Comparison of ENCODE assay signal across 11 mouse cellular contexts in genomic region chr4:119068918-119069317, GRCm38 (mm10). TPM values are rescaled to one million over a fixed set of nuclear protein-coding genes. Genes with fewer than 3 reads are reported as not detected.
DNase-seq lines count a peak whose midpoint lies in the region; ATAC-seq and TF ChIP-seq lines count a peak whose summit lies in the region.
"Had no signal": no experiment of that assay in that cellular context is flagged by ENCODE, and none has a peak within 500 bp of the region (broad histone marks: within the 10 kb centered on the region; RNA-seq: fewer than 3 reads in every experiment).

No protein-coding gene starts in this region.

- no peaks in the 10 kb centered on the region for H3K36me3 ChIP-seq in limb, embryonic 11.5 days (ENCODE audit: control insufficient read depth, insufficient read depth, low read length)
- H3K36me3 ChIP-seq in limb, embryonic 10.5 days = no peaks in the 10 kb centered on the region
- no peaks in the 10 kb centered on the region for H3K36me3 ChIP-seq in G1E (replicated peaks)
- H3K36me3 ChIP-seq: limb, embryonic 15.5 days had no signal

- peaks cover 18% of the 10 kb centered on the region for H3K4me1 ChIP-seq in limb, embryonic 11.5 days (ENCODE audit: control insufficient read depth, insufficient read depth, low read length)
- H3K4me1 ChIP-seq in limb, embryonic 10.5 days = peaks cover 34% of the 10 kb centered on the region
- peaks cover 55% of the 10 kb centered on the region for H3K4me1 ChIP-seq in G1E (ENCODE audit: insufficient read depth, low read depth, low read length)

- WGBS in limb, embryonic 11.5 days = 67% methylated on average over 6 of the region's 6 CpGs
- WGBS in limb, embryonic 10.5 days = 66% methylated on average over 6 of the region's 6 CpGs

- no peak for ATAC-seq in limb, embryonic 11.5 days (ENCODE audit: insufficient number of reproducible peaks, low FRiP score, low TSS enrichment, low read depth)
- ATAC-seq in G1E (ENCODE audit: extremely low read depth, insufficient number of reproducible peaks, low FRiP score, poor library complexity, severe bottlenecking) = peak; percentile 73
- no peak for ATAC-seq in erythroblast, adult 5-6 weeks (replicated peaks; ENCODE audit: low FRiP score, poor library complexity, severe bottlenecking)

- H3K9ac ChIP-seq in limb, embryonic 11.5 days (ENCODE audit: low read length) = no peak overlapping the region
- H3K9ac ChIP-seq: limb, embryonic 15.5 days had no signal

- no peak overlapping the region for H3K4me2 ChIP-seq in limb, embryonic 11.5 days (ENCODE audit: low read depth, severe bottlenecking)
- H3K4me2 ChIP-seq: limb, embryonic 15.5 days had no signal

- peaks cover 7% of the 10 kb centered on the region for H3K27me3 ChIP-seq in limb, embryonic 11.5 days (ENCODE audit: control insufficient read depth, insufficient read depth, low read length)
- peaks cover 40% of the 10 kb centered on the region for H3K27me3 ChIP-seq in limb, embryonic 10.5 days (ENCODE audit: low read depth, poor library complexity, severe bottlenecking)
- H3K27me3 ChIP-seq in G1E (ENCODE audit: insufficient read depth, low read length) = peaks cover 67% of the 10 kb centered on the region

- no peaks in the 10 kb centered on the region for H3K9me3 ChIP-seq in limb, embryonic 11.5 days (ENCODE audit: control insufficient read depth, low read length)
- no peaks in the 10 kb centered on the region for H3K9me3 ChIP-seq in limb, embryonic 10.5 days (replicated peaks)
- no peaks in the 10 kb centered on the region for H3K9me3 ChIP-seq in G1E (replicated peaks)
- H3K9me3 ChIP-seq: limb, embryonic 15.5 days had no signal

- DNase-seq in limb, embryonic 11.5 days (ENCODE audit: low spot score) = peak; percentile 51
- no peak for DNase-seq in limb, embryonic 10.5 days (ENCODE audit: low spot score)
- DNase-seq in G1E (ENCODE audit: low spot score) = peak; percentile 29
- DNase-seq in embryo, embryonic 9.5 days (ENCODE audit: extremely low spot score) = peak; percentile 54
- DNase-seq in mesoderm, embryonic 11.5 days (ENCODE audit: low read depth, low spot score) = peak; percentile 33
- no peak for DNase-seq in cerebellum, adult 9-10 months
- DNase-seq: adrenal gland, postnatal 25 days; kidney, adult 18-20 months had no signal

- no peak overlapping the region for H3K27ac ChIP-seq in limb, embryonic 11.5 days (replicated peaks; ENCODE audit: low read depth, low read length)
- no peak overlapping the region for H3K27ac ChIP-seq in limb, embryonic 10.5 days
- H3K27ac ChIP-seq: limb, embryonic 15.5 days had no signal

- no peak overlapping the region for H3K4me3 ChIP-seq in limb, embryonic 11.5 days (ENCODE audit: low read depth, low read length)
- H3K4me3 ChIP-seq in limb, embryonic 10.5 days = no peak overlapping the region
- H3K4me3 ChIP-seq in G1E (ENCODE audit: low read depth, low read length) = no peak overlapping the region
- H3K4me3 ChIP-seq: erythroblast, embryonic 14.5 days; limb, embryonic 15.5 days had no signal

- peak; percentile 52; the same call in 1 of the 2 replicates for TF ChIP-seq CTCF in G1E (IDR thresholded peaks at IDR 0.05; ENCODE audit: low read depth, low read length)

RNA-seq across cellular contexts. Expression of gene Slc2a1, which starts 39.6 kb away (rescaled TPM):
- polyA plus RNA-seq in limb, embryonic 11.5 days (2014; fragmentation: Nextera tagmentation; extraction: Ambion mirVana) = 99.7 and 113 TPM in 2 replicates
- 110 and 139 TPM in 2 replicates for polyA plus RNA-seq in limb, embryonic 10.5 days (2016; fragmentation: Nextera tagmentation; extraction: Ambion mirVana)
- 142 and 165 TPM in 2 replicates for total RNA-seq in G1E (2014; fragmentation: Nextera tagmentation)
- 173 and 176 TPM in 2 replicates for total RNA-seq in G1E (2017)
- polyA plus RNA-seq in G1E (2012) = 68.8 and 85.2 TPM in 2 replicates
- total RNA-seq in erythroblast, adult 5-6 weeks (2015; ENCODE audit: low replicate concordance) = 0.38 and 2.7 TPM in 2 replicates
- 1.1 and 1.4 TPM in 2 replicates for total RNA-seq in erythroblast, adult 5-6 weeks (2017; ENCODE audit: low replicate concordance)

Comparison
In these comparisons a context has a peak if more than half of its experiments do, and no peak if none do; other contexts are left out.
1. DNase-seq: peak in limb, embryonic 11.5 days (single experiment), G1E (single experiment), embryo, embryonic 9.5 days (single experiment) and mesoderm, embryonic 11.5 days (single experiment); none in limb, embryonic 10.5 days (single experiment) and cerebellum, adult 9-10 months (single experiment).